Mouse (Mus musculus) cerebellum, postnatal 25 days (tissue): ENCODE data around the gene Asprv1.

Experiments
- DNase-seq, 2 experiments: peaks; one replicate each; pipeline ENCODE4 v3.0.0; 2021; ENCODE audit warnings: mixed read lengths in 2 of 2

Asprv1 gene

DNA sequence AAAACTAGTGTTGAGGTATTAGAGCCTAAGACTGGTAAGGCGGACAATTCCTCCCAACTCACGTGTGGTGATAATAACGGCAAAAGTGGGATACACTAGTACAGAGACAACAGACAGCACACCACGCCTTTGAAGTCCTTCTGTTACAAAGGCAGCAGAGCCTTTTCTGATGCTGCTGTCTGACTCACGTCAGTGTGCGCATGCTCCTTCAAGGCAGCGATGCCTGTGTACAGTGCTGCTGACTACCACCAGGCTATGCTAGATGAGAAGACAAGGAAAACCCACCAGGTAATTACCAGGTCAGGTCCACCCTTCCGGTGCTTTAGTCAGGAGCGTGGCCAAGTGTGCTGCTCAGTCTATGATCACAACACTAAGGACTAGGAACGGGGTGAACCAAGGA is 39.1 kb downstream of the Asprv1 start:
- DNase-seq: no peak

DNA sequence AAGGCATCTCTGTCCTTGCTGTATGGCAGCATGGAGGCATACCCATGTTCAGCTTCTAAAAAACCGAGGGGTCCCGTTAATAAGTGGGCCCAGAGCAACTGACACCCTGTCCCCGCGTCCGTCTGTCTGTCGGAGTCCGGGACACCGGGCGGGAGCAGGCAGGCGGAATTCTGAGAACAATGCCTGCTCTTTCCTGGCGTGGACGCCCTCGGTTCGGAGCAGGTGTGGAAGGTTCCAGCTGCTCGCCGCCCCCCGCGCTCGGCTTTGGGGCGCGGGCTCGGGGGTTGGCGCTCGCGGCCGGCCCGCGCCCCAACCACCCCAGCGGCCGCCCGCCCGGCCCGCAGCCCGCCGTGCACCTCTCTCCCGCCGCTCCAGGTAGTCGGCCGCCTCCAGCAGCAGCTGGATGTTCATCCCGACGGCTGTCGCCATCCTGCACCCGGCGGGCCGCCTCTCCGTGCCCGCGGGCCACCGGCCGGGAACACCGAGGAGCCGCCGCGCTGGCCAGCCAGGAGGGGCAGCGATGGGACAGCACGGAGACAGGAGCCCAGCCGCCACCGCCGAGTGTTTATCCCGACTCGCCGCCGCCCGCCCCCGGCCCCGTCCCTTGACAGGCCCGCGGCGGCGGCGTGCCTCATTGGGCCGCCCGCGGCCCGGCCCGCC is 40.7 kb downstream of the Asprv1 start, which contains the start of gene Mxd1:
TSS of gene Mxd1 (minus strand) at position 582 of the 660 bp plus-strand sequence.
- no peak for DNase-seq

DNA sequence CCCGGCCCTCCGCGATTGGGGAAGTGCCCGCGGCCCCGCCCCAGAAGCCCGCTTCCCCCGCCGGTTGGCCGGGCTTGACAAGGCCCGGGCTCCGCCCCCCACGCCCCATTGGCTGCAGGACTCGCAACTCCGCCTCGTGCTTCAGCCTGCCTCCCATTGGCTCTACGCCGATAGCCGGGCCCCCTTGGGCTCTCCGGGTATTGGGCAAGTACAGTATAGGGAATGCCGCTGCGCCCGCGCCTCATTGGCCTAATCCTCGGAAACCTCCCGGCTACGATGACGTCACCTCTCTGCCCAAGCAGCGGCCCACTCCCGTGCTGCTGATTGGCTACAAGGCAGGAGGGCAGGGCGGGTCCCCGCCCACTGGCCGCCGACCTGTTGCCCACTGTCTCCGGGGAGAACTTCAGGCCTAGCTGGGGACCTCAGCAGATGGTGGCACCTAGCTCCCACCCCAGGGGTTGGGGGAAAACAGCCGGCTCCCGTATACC is 41.3 kb downstream of the Asprv1 start:
- DNase-seq: peak; percentile 100

DNA sequence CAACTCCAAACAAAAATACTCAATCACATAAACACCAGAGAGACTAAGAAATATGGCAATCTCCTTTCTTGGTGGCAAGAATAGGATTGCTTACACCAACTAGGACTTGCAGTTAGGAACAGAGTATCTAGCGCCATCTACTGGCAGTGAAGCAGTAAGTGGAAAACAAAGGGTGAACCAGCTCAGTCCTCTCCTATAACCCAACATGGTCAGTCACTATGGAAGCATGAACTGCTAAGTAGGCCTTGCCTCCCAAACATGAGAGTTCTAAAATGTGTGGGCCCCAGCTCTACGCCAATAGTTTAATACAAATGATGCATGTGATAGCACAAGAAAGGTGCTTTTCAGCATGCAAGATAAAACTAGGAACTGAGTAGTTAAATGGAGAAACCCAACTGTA is 42.9 kb downstream of the Asprv1 start:
- peak; percentile 49 to 66 for DNase-seq

DNA sequence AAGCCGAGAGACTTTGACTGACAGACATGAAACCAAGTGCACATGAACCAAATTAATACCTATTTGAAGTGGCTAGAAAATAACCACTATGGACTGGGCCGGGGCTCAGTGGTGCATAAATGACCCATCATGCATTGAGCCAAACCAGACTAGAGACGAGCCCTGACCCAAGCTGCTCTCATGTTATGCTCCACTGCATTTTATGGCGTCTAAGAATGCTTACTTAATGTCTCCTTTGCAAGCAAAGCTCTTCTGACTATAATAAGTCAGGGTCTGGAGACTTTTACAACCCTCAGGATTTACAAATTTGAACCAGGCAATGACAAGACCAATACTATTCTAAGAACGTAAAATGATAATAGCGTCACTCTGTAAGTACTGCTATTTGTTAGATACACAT is 50.4 kb downstream of the Asprv1 start:
- DNase-seq: no peak
